Mouse (Mus musculus): ENCODE data around the gene Wfdc9.
"Not testable (repeated sequence)": the region's sequence is repeated elsewhere in the genome, so short reads cannot be mapped to it uniquely, and the experiment has no call there.

The Wfdc9 gene

DNA sequence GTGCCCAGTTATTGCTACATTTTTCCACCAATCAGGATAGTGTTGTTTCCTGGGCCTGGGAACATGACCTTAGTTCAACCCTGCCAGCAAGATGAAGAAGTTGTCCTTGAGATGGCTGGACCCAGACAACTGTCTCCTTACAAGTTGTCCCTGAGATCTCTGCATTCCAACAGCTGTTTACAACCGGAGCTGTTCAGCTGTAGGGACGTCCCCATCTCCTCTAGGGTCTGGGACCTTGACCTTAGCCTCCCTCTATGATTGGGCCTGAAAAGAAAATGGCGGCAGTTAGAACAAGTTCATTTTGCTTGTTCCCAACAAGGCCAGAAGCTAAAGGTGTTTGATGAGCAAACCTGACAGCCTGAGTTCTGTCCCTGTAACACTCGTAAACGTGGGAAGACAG, 37.3 kb downstream of the Wfdc9 start:
- DNase-seq (ENCODE audit: low spot score in 2 of 2) = no peak

DNA sequence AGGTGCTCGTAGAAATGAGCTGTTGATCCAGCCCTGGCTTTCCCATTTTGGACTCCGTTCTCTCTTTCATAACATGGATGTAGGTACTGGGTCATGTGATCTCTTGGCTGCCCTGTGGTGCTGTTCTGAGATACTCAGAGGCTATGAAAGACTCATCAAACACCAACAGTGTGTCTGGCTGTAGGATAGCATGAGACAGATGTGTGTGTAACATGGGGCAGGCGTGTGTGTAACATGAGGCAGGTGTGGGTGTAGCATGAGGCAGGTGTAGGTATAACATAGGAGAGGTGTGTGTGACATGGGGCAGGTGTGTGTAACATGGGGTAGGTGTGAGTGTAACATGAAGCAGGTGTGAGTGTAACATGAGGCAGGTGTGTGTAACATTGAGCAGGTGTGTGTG, 41.0 kb downstream of the Wfdc9 start:
- no peak for DNase-seq (ENCODE audit: low spot score in 2 of 2)

DNA sequence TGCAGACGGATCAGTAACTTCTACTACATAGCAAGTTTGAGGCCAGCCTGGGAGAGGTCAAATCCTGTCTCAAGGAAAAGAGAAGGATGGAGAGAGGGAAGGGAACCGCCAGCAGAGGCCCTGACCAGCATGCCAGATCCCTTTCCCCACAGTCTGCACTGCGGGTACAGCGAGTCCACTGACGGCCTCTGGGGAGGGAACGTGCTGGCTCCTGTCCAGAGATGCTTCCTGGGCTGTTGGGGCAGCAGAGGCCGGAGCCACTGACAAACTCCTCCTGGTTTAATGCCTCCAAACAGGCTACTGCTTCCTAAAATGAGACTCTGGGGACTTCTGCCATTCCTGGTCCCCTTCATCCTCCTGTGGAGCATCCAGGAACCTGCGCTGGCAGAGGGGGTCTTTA, 42.9 kb downstream of the Wfdc9 start, which contains the start of the genes Wfdc6b and Wfdc8:
Gene Wfdc6b (plus strand): TSS at position 52 of the 400 bp plus-strand sequence.
Gene Wfdc8 (minus strand): TSS at position 156 of the 400 bp plus-strand sequence.
- DNase-seq (ENCODE audit: low spot score in 2 of 2) = not testable (repeated sequence)

GRCm38 (mm10) chr2:164608781-164609180, 47.6 kb downstream of the Wfdc9 start:
- no peak for DNase-seq (ENCODE audit: low spot score in 2 of 2)

GRCm38 (mm10) chr2:164604411-164604810, 52.0 kb downstream of the Wfdc9 start:
- DNase-seq (ENCODE audit: low spot score in 2 of 2) = no peak

DNA sequence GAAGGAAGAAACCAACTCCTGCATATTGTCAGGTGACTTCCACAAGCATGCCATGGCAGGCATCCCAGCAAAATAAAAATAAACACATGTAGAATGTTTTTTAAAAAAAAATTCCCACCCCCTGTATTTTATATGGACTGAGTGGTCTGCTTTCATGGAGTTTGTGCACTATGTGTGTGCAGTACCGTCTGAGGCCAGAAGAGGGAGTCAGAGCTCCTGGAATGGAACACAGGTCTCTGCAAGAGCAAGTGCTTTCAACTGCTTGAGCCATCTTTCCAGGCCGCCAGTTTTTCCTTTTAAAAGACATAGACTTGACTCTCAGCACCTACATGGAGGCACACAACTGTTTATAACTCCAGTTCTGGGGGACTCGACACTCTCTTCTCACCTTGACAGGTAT, 52.9 kb downstream of the Wfdc9 start:
- DNase-seq (ENCODE audit: low spot score in 2 of 2) = no peak

DNA sequence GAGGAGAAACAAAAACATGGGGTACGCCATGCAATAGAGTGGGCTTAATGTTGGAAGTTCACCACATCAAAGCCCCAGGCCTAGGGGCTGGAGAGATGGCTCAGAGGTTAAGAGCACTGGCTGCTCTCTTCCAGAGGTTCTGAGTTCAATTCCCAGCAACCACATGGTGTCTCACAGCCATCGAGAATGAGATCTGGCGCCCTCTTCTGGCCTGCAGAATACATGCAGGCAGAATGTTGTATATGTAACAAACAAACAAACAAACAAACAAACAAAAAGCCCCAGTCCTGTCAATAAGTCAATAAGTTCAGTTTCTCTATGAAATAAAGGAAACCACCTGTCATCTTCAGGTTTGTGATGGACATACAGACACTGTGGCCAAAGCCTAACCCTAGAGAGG, 56.2 kb downstream of the Wfdc9 start:
- no peak for DNase-seq (ENCODE audit: low spot score in 2 of 2)

All from spleen, postnatal 36 days (tissue).